Mouse (Mus musculus) CD4-positive naive resting alpha-beta T cell, adult 57 days (primary cell): Measurements from ENCODE around the gene Thrap3. TPM values are rescaled to one million over a fixed set of nuclear protein-coding genes. Genes with fewer than 3 reads are reported as not detected.

Source experiments
- total RNA-seq: library from RNA; stranded (reverse); gene quantifications from one replicate; pipeline ENCODE4 v1.2.4, GENCODE M21; 2023

The Thrap3 gene
- 645 TPM for total RNA-seq

DNA sequence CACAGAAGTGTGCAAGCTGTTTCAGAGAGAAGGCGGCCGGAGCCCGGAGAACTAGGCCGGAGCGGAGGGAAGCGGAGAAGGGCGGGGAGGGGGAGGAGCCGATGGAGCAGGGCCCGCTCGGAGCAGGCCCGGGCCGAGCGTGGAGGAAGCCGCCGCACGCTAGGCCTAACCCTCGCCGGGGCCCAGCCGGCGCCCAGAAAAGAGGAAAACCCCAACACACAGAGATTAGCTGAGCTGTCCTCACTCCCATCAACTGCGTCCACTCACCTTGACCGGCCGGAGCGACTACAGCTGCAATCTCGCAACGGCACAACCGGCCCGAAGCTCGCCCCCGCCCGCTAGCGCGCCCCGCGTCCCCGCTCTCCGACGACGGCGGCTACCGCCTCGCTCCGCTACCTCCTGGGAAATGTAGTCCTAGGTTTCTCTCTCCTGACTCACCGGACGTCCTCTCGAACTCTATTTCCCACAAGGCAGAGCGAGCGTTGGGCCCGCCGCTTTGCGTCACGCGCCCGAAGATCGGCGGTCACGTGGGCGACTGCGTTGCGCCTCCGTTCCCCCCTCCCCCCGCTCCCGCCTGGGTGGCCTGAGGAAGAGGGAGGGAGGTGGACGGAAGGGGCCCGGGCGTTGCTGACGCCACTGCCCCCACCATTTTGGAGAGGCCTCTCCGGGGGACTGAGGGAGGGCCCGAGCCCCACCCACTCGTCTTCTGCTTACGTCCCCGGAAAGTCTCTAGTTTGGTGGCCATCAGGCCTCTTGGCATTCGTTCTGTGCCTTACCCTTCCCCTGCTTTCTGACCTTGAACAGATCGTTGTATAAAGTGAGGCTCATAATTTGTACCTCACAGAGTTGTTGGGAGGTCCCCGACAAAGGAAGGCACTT, at the start of gene Thrap3:
Gene Thrap3, minus strand, starts transcription at position 458 of the 879 bp plus-strand sequence.

GRCm38 (mm10) chr4:126163067-126163659, 39.4 kb downstream of the Thrap3 start, which contains the start of gene Sh3d21:
TSS of gene Sh3d21 (minus strand) at chr4:126163491.

DNA sequence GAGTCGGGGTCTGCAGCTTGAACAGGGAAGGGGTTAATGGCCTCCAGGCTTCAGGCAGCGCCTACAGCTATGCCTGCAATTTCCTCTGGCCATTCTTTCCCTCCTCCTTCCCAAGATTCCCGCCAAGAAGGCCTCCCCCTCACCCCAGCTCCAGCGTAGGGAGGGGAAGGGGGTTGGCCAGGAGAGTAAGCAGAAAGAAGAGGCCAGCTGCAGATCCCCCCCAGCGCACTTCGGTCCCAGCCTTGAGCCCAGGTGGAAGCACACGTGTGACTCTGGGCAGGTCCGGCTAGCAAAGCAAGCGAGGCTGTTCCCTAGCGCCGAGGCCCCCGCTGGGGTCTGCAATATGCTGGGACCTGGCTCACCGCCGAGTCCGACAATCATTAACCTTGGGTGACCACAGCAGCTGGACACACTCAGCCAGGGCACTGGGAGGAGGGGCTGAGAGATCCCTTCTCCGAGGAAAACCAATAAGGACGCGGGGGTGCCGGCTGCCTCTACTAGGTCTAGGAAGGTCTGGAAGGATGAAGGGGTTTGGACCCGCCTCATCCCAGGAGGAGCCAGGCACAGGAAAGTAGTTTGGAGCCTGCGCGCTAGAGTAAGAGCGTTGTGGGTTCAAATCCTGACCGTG, 54.9 kb downstream of the Thrap3 start, which contains the start of gene Eva1b:
Gene Eva1b, plus strand, starts transcription at position 212 of the 628 bp plus-strand sequence.

Other genes starting within 250 kb of the Thrap3 start
- gene Csf3r, start 178.2 kb downstream of the Thrap3 start, total RNA-seq, result 4.6 TPM
- gene Mrps15, start 155.8 kb downstream of the Thrap3 start, total RNA-seq, result 46.9 TPM
- 1.2 TPM for gene Oscp1, start 144.2 kb downstream of the Thrap3 start, total RNA-seq
- gene Lsm10, start 106.1 kb downstream of the Thrap3 start, total RNA-seq, result 11.0 TPM
- gene Stk40, start 98.8 kb downstream of the Thrap3 start, total RNA-seq, result 25.2 TPM
- 15.0 TPM for gene Eva1b, start 55.0 kb downstream of the Thrap3 start, total RNA-seq
- gene Sh3d21, start 39.3 kb downstream of the Thrap3 start, total RNA-seq, result 1.0 TPM
- 52.5 TPM for gene Map7d1, start 53.6 kb upstream of the Thrap3 start, total RNA-seq
- 36.3 TPM for gene Trappc3, start 59.6 kb upstream of the Thrap3 start, total RNA-seq
- gene Col8a2, start 84.0 kb upstream of the Thrap3 start, total RNA-seq, result not detected
- 37.7 TPM for gene Adprhl2, start 118.9 kb upstream of the Thrap3 start, total RNA-seq
- not detected for gene Tekt2, start 122.9 kb upstream of the Thrap3 start, total RNA-seq
- 41.9 TPM for gene Ago3, start 226.8 kb upstream of the Thrap3 start, total RNA-seq